Mouse (Mus musculus): ENCODE results near the gene Myo5a.

DNA sequence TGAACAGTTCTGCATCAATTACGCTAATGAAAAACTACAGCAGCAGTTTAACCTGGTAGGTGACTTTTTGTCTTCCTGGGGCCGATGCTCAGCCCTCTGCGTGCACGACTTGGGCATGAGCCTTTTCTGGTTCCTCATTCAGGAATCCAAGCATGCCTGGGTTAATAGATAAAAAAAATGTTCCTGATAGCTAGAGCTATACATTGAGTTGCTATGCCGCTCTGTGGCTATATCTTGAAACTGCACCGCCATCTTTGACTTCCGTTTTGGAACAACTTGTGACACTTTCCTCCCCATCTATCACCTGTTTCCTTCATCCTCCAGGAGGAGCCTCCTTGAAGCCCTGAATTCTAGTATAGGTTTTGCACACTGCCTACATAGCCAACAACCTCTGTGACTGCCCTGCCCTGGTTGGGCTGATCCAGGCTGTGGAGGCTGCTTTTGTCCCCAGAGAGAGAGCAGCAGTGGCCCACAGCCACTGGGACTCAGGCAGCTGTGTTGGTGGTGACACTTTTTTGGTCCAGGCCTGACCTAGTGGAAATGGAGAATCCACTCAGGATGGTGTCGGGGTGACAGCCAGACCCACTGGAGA lies 191.5 kb downstream of the Myo5a start:
- TF ChIP-seq CTCF (conservative IDR thresholded peaks at IDR 0.05; ENCODE audit: insufficient read depth, insufficient read length, low read depth, low read length) (no peak), POLR2A (IDR thresholded peaks at IDR 0.05; ENCODE audit: low read depth, low read length) (no peak)
